Mouse (Mus musculus) central nervous system, embryonic 11.5 days (tissue): ENCODE measurements around the gene Josd1. TPM values are rescaled to one million over a fixed set of nuclear protein-coding genes. Genes with fewer than 3 reads are reported as not detected.

Experiments
- polyA plus RNA-seq: library from polyadenylated mRNA; depleted of rRNA; stranded (reverse); fragments of >200 nt; gene quantifications from 2 replicates; pipeline ENCODE4 v1.2.3, GENCODE M21; 2012; rRNA removed

Gene Josd1
- 22.7 and 28.8 TPM in 2 replicates for polyA plus RNA-seq

GRCm38 (mm10) chr15:79687646-79688267, at the start of gene Josd1:
Josd1 (minus strand) TSS chr15:79687919.

DNA sequence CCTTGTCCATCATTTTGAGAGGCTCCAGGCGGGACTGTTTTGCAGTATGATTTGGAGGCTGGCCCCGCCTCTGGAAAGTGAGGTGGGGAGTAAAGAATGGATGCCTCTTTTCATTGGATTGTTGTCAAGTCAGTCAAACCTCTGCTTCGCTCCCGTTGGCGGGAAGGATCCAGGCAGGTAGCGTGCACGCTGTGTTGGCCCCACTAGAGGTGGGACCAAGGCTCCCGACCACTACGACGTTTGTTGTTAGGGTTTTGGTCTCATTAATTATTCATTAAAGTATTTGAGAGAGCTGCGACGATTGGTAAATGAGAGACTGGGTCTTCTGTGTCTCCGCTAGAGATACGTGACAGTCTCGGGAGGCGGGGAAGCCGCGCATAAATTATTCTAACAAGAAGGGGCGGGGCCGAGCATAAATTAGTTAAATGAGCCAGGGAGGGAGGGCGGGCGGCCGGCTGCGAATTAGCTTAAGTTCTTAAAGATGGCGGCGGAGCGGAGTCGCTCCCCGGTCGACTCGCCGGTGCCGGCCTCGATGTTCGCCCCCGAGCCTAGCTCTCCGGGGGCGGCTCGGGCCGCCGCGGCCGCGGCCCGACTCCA, 2.8 kb upstream of the Josd1 start, which contains the start of gene Gtpbp1:
TSS of gene Gtpbp1 (plus strand) at position 420 of the 597 bp plus-strand sequence.

GRCm38 (mm10) chr15:79670249-79670971, 17.3 kb downstream of the Josd1 start, which contains the start of gene Tomm22:
Tomm22 (plus strand) TSS chr15:79670861.

GRCm38 (mm10) chr15:79658531-79659375, 29.0 kb downstream of the Josd1 start, which contains the start of the genes Fam227a and Cby1:
Fam227a (minus strand) TSS chr15:79658956.
Cby1 (plus strand) TSS chr15:79659199.

Other genes starting within 250 kb of the Josd1 start
- 274 and 275 TPM in 2 replicates for gene Csnk1e, start 232.4 kb downstream of the Josd1 start, polyA plus RNA-seq
- 0.14 and 0.22 TPM in 2 replicates for gene Kcnj4, start 182.7 kb downstream of the Josd1 start, polyA plus RNA-seq
- gene Kdelr3, start 171.5 kb downstream of the Josd1 start, polyA plus RNA-seq = 7.8 and 16.7 TPM in 2 replicates
- 569 and 772 TPM in 2 replicates for gene Ddx17, start 141.2 kb downstream of the Josd1 start, polyA plus RNA-seq
- 4.3 and 7.7 TPM in 2 replicates for gene Dmc1, start 82.8 kb downstream of the Josd1 start, polyA plus RNA-seq
- 16.5 and 17.2 TPM in 2 replicates for gene Fam227a, start 29.0 kb downstream of the Josd1 start, polyA plus RNA-seq
- gene Cby1, start 28.7 kb downstream of the Josd1 start, polyA plus RNA-seq = 27.0 and 38.6 TPM in 2 replicates
- gene Tomm22, start 17.1 kb downstream of the Josd1 start, polyA plus RNA-seq = 104 and 127 TPM in 2 replicates
- 35.4 and 43.7 TPM in 2 replicates for gene Gtpbp1, start 2.9 kb upstream of the Josd1 start, polyA plus RNA-seq
- gene Sun2, start 54.6 kb upstream of the Josd1 start, polyA plus RNA-seq = 28.6 and 30.6 TPM in 2 replicates
- gene Dnal4, start 89.9 kb upstream of the Josd1 start, polyA plus RNA-seq = 52.9 and 62.5 TPM in 2 replicates
- gene Nptxr, start 116.8 kb upstream of the Josd1 start, polyA plus RNA-seq = 4.4 and 4.9 TPM in 2 replicates
- 0.46 TPM in 1 of 2 replicates, not detected in the other for gene Npcd, start 146.3 kb upstream of the Josd1 start, polyA plus RNA-seq
- 49.3 and 64.3 TPM in 2 replicates for gene Cbx6, start 146.8 kb upstream of the Josd1 start, polyA plus RNA-seq
- gene Apobec3, start 203.7 kb upstream of the Josd1 start, polyA plus RNA-seq = 7.8 and 8.0 TPM in 2 replicates